Mouse (Mus musculus) 3134 (cell line): ENCODE results near the gene Adig.
A peak's percentile ranks its signal among the peaks of the same experiment; 100 is the strongest.

Source experiments
- DNase-seq: peaks from one replicate; pipeline ENCODE4 v3.0.0-alpha.2; 2011; ENCODE audit warnings: low spot score; ENCODE audit not compliant: insufficient read length; ENCODE audit errors: extremely low read depth

The Adig gene

DNA sequence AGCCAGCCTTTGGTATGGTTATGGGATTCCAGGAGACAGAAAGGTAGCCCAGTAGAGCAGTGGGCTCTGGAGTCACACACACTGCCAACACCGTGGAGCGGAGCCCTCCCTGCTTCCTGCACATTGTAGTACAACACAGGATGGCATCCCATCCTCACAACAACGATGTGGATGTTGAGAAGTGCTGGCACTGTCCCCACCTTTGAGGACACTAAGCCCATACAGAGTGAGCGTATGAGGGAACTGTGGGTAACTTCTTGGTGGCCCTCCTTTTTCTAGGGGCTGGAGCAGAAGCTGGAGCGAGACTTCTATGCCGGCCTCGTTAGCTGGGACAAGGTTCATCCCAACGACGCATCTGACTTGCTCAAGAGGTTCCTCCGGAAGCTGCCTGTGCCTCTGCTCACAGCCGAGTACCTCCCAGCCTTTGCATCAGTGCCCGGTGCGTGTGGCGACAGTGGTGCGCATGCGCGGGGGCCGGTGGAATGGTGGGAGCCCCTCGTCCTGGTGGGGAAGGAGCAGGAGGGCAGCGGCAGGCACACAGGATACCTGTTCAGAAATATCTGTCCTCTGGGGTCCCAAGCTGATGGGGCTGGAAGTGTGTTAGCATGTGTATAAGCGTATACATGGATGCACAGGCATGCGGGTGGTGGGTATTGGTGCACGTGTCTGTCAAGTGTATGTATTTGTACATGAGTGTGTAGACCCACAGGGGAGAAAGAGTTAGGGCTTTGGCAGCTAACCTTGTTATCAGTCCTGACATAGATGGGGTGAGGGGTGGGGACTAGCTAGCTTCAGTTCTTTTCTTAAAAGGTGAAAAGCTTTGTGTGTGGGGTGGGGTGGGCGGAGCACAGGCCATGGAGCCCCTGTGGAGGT is 37.3 kb downstream of the Adig start:
- no peak for DNase-seq

DNA sequence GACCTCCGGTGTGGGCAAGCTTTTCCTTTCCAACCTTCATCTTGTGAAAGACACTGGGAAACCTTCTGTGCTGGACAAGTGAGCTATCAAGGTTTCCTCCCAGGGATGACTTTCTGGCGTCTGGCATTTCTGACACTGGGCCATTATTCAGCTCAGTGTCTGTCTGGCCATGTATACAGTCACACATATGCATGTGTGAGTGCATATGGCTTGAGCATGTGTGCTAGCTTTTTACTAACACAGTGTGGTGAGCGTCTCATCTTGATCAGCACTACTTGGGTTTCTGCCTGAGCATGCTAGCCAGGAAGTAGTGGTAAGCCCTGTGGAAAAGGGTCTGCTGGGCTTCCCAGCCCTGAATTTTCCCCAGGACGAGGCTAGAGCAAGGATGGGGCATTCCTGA is 38.9 kb downstream of the Adig start:
- DNase-seq, result no peak

DNA sequence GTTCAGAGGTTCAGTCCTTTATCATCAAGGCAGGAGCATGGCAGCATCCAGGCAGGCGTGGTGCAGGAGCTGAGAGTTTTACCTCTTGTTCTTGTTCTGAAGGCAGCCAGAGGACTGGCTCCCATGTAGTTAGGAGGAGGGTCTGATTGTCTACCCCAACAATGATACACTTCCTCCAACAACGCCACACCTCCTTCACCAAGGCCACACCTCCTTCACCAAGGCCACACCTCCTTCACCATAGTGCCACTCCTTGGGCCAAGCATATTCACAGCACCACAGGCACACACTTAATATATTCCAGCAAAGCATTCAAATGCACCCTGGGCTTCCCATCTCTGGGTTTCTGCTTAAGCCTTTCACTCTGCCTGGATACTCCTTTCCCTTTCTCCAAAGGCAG is 42.9 kb downstream of the Adig start:
- DNase-seq, result no peak

DNA sequence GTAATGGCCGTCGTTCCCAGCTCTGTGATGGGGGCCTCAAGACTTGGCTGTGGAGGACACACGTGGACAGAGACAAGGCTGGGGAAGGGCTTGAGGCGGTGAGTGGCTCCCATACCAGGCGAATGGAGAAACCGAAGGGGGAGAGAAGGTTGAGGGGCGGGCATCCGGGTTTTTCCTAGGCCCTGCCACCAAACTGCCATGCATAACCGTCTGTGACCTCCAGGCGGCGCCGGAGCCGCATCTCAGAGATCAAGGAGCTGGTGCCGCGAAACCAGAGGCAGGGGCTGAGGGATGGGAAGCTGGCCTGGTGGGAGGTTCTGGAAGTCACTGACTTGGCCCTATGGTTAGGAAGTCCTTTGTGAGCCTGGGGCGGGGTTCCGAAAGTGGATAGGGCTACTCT is 44.3 kb downstream of the Adig start:
- peak; percentile 66 for DNase-seq

DNA sequence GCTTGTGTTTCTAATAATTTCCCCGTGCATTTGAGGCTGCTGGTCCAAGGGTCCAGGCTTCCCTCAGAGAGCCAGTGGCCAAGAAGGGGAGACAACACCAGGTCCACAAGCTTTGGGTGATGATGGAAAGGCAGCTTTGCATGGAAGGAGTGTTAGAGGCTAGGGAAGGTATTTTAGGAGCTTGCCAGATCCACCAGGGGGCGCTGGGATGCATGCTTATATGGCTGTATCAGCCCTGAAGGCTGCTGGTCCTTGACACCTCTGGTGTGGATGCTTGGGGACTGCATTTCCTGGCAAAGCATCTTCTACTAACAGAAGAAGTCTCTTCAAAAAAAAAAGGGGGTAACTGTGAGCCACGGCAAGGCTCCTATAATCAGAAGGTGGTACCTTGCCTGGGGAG is 47.7 kb downstream of the Adig start:
- no peak for DNase-seq

DNA sequence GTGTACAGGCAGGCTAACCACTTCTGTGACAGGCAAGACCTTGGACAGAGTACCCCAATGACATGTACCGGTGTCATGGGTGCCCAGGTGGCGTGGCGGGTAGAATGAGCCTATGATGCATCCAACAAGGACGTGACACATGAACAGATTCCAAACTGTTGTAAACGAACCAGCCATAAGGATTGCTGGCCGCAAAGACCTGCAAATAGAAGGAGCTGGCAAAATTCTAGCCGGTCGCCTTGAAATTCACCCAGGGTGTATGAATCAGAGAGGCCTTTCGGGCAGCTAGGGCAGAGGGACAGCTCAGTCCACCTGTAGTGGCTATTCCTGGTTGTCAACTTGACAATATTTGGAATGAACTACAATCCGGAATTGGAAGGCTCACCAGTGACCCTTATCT is 52.0 kb downstream of the Adig start:
- DNase-seq, result no peak

DNA sequence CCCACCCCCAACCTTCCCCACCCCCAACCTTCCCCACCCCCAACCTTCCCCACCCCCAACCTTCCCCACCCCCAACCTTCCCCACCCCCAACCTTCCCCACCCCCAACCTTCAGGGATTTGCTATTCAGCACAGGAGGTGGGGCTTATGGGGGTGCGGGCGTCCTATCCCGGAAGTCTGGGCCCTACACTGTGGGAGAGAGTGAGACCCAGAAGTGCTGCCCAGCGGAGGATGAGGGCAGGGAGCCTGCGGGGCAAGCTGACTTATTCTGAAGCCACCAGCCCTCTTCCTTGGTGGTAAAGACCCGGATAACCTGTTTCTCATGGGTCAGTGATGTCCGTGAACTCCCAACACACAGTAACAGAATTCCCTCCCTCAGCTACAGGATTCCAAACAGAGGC is 52.8 kb downstream of the Adig start:
- DNase-seq, result no peak

DNA sequence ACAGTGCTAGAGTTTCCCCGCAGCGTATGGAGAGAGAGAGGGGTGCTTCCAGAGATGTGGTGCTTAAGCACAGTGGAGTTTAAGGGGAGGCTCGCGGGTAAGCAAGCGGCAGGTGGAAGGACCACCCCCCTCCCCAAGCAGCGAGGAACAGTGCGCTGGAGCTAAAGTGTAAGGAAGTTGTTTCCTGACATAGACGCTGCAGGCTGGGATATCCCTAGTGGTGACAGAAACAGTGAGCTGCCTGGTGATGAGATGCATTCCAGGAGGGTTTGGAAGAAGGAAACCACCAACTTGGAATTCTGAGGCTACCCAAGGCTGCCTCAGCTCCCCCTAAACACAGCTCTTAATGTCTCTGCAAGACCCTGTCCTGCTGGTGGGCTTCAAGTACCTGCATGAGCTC is 53.4 kb downstream of the Adig start:
- no peak for DNase-seq

DNA sequence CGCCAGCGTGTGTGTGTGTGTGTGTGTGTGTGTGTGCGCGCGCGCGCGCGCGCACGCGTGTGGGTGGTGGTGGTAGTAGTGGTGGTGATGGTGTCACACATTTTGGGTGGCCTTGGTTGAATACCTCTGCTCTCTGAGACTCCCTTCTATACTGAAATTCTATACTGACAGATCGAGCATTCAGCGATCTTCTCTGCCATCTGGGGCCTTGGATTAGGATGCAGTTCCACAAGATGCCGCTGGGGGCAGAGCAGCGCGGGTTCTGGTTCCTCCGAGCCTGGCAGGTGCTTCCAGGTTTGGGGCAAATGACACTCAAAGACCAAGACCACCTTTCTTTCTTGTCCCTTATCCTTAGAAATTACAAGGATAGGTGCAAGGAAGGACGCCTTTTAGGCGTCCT is 53.8 kb downstream of the Adig start:
- no peak for DNase-seq

DNA sequence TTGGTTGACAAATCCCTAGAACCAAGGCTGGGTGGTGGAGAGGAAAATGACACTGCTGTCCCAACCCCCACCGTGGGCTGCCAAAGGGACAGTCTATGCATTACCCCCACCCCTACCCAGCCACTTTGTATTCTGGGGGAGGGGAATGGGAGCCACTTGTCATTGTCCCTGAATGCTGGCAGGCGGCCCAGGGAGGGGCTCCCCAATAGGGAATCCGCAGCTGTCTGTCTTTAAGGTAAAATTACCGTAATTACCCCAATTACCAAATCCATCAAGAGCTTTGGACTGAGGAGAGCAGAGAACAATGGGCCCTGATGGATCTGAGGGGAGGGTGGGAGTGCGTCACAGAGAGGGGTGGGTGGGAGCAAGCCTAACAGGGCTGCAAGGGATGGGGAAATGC is 54.3 kb downstream of the Adig start:
- DNase-seq, result no peak
